Mouse (Mus musculus): Measurements from ENCODE around the gene Npc1l1. TPM values are rescaled to one million over a fixed set of nuclear protein-coding genes. Genes with fewer than 3 reads are reported as not detected.

The Npc1l1 gene
- polyA plus RNA-seq, 1 experiment from 2014 or later, result 1.5 TPM

- H3K27me3 ChIP-seq (ENCODE audit: control insufficient read depth, insufficient read depth, low read length), result no peaks in the 10 kb centered on the region
- H3K4me2 ChIP-seq (replicated peaks; ENCODE audit: low read depth), result no peak overlapping the region
- H3K9me3 ChIP-seq (ENCODE audit: control insufficient read depth, low read length), result no peaks in the 10 kb centered on the region
- WGBS, result 38% methylated on average over 11 of the region's 11 CpGs
- DNase-seq (ENCODE audit: low spot score) (no peak), ATAC-seq (ENCODE audit: low FRiP score, low TSS enrichment) (no peak)
- H3K4me3 ChIP-seq (ENCODE audit: low read depth, low read length), result no peak overlapping the region
- TF ChIP-seq CTCF (IDR thresholded peaks at IDR 0.05; ENCODE audit: low read depth), result no peak
- TF ChIP-seq EP300 (optimal IDR thresholded peaks at IDR 0.05), result no peak
- H3K27ac ChIP-seq (replicated peaks), result no peak overlapping the region
- no peak overlapping the region; the same call in 1 of the 2 replicates for H3K9ac ChIP-seq (ENCODE audit: low read length)
- H3K36me3 ChIP-seq (ENCODE audit: control insufficient read depth, insufficient read depth, low read length), result no peaks in the 10 kb centered on the region
- H3K4me1 ChIP-seq (replicated peaks; ENCODE audit: control insufficient read depth, insufficient read depth), result no peaks in the 10 kb centered on the region
Measured at GRCm38 (mm10) chr11:6184202-6184935, 45.6 kb downstream of the Npc1l1 start.

GRCm38 (mm10) chr11:6183246-6183645 lies 46.7 kb downstream of the Npc1l1 start:
- 78% methylated on average over 2 of the region's 2 CpGs for whole genome bisulfite sequencing
- no peaks in the 10 kb centered on the region for H3K36me3 ChIP-seq (ENCODE audit: control insufficient read depth, insufficient read depth, low read length)
- H3K4me3 ChIP-seq (ENCODE audit: low read depth, low read length), result no peak overlapping the region
- peaks cover 6% of the 10 kb centered on the region for H3K4me1 ChIP-seq (replicated peaks; ENCODE audit: control insufficient read depth, insufficient read depth)
- no peak for ATAC-seq (ENCODE audit: low FRiP score, low TSS enrichment)
- TF ChIP-seq EP300 (optimal IDR thresholded peaks at IDR 0.05) (no peak), CTCF (IDR thresholded peaks at IDR 0.05; ENCODE audit: low read depth) (no peak)
- H3K27ac ChIP-seq (replicated peaks), result no peak overlapping the region
- no peak for DNase-seq (ENCODE audit: low spot score)
- H3K9me3 ChIP-seq (ENCODE audit: control insufficient read depth, low read length), result no peaks in the 10 kb centered on the region
- H3K4me2 ChIP-seq (replicated peaks; ENCODE audit: low read depth), result no peak overlapping the region
- no peaks in the 10 kb centered on the region for H3K27me3 ChIP-seq (ENCODE audit: control insufficient read depth, insufficient read depth, low read length)
- no peak overlapping the region for H3K9ac ChIP-seq (ENCODE audit: low read length)

GRCm38 (mm10) chr11:6180811-6181399 lies 49.0 kb downstream of the Npc1l1 start:
- TF ChIP-seq EP300 (optimal IDR thresholded peaks at IDR 0.05) (no peak), CTCF (IDR thresholded peaks at IDR 0.05; ENCODE audit: low read depth) (peak; percentile 37; the same call in 1 of the 2 replicates)
- Histone ChIP-seq H3K9ac (ENCODE audit: low read length) (no peak overlapping the region), H3K9me3 (ENCODE audit: control insufficient read depth, low read length) (no peaks in the 10 kb centered on the region), H3K27me3 (ENCODE audit: control insufficient read depth, insufficient read depth, low read length) (no peaks in the 10 kb centered on the region), H3K4me1 (replicated peaks; ENCODE audit: control insufficient read depth, insufficient read depth) (peaks cover 6% of the 10 kb centered on the region), H3K4me3 (ENCODE audit: low read depth, low read length) (no peak overlapping the region), H3K27ac (replicated peaks) (no peak overlapping the region), H3K4me2 (replicated peaks; ENCODE audit: low read depth) (no peak overlapping the region), H3K36me3 (ENCODE audit: control insufficient read depth, insufficient read depth, low read length) (no peaks in the 10 kb centered on the region)
- ATAC-seq (ENCODE audit: low FRiP score, low TSS enrichment) (no peak), DNase-seq (ENCODE audit: low spot score) (no peak)
- WGBS, result 69% methylated on average over 6 of the region's 6 CpGs

GRCm38 (mm10) chr11:6179194-6179593 lies 50.7 kb downstream of the Npc1l1 start:
- H3K9ac ChIP-seq (ENCODE audit: low read length), result no peak overlapping the region; the same call in 1 of the 2 replicates
- H3K4me1 ChIP-seq (replicated peaks; ENCODE audit: control insufficient read depth, insufficient read depth), result peaks cover 10% of the 10 kb centered on the region
- H3K36me3 ChIP-seq (ENCODE audit: control insufficient read depth, insufficient read depth, low read length), result no peaks in the 10 kb centered on the region
- no peak for DNase-seq (ENCODE audit: low spot score)
- no peaks in the 10 kb centered on the region for H3K27me3 ChIP-seq (ENCODE audit: control insufficient read depth, insufficient read depth, low read length)
- WGBS, result 24% methylated on average over 8 of the region's 8 CpGs
- ATAC-seq (ENCODE audit: low FRiP score, low TSS enrichment), result 0 out of 2 replicates have a peak, but pooled peaks have one; percentile 8
- TF ChIP-seq CTCF (IDR thresholded peaks at IDR 0.05; ENCODE audit: low read depth), result no peak
- TF ChIP-seq EP300 (optimal IDR thresholded peaks at IDR 0.05), result no peak
- no peak overlapping the region for H3K4me3 ChIP-seq (ENCODE audit: low read depth, low read length)
- no peaks in the 10 kb centered on the region for H3K9me3 ChIP-seq (ENCODE audit: control insufficient read depth, low read length)
- 0 out of 2 replicates have a peak overlapping the region, but pooled peaks have one; percentile 3 for H3K4me2 ChIP-seq (replicated peaks; ENCODE audit: low read depth)
- peak overlapping the region; percentile 40; the same call in 1 of the 2 replicates for H3K27ac ChIP-seq (replicated peaks)

GRCm38 (mm10) chr11:6178673-6179166 lies 51.2 kb downstream of the Npc1l1 start:
- DNase-seq (ENCODE audit: low spot score) (no peak), ATAC-seq (ENCODE audit: low FRiP score, low TSS enrichment) (0 out of 2 replicates have a peak, but pooled peaks have one; percentile 15)
- 23% methylated on average over 2 of the region's 2 CpGs for WGBS

More at GRCm38 (mm10) chr11:6178673-6179166, 51.2 kb downstream of the Npc1l1 start:
- Histone ChIP-seq H3K4me2 (replicated peaks; ENCODE audit: low read depth) (no peak overlapping the region), H3K4me3 (ENCODE audit: low read depth, low read length) (no peak overlapping the region), H3K4me1 (replicated peaks; ENCODE audit: control insufficient read depth, insufficient read depth) (peaks cover 10% of the 10 kb centered on the region), H3K36me3 (ENCODE audit: control insufficient read depth, insufficient read depth, low read length) (no peaks in the 10 kb centered on the region), H3K9ac (ENCODE audit: low read length) (peak overlapping the region; percentile 23; the same call in 1 of the 2 replicates), H3K27ac (replicated peaks) (peak overlapping the region; percentile 40), H3K9me3 (ENCODE audit: control insufficient read depth, low read length) (no peaks in the 10 kb centered on the region), H3K27me3 (ENCODE audit: control insufficient read depth, insufficient read depth, low read length) (no peaks in the 10 kb centered on the region)
- TF ChIP-seq EP300 (optimal IDR thresholded peaks at IDR 0.05) (no peak), CTCF (IDR thresholded peaks at IDR 0.05; ENCODE audit: low read depth) (no peak)
